Mouse (Mus musculus): ENCODE measurements around the gene Cdc16. TPM values are rescaled to one million over a fixed set of nuclear protein-coding genes. Genes with fewer than 3 reads are reported as not detected.

The Cdc16 gene
- total and polyA plus RNA-seq, 2 experiments from 2014 or later = 53.1 to 80.9 TPM

- no peak for ATAC-seq (ENCODE audit: insufficient read depth, low read depth)
- TF ChIP-seq CTCF (IDR thresholded peaks at IDR 0.05; ENCODE audit: low read depth) = no peak
- TF ChIP-seq EP300 (IDR thresholded peaks at IDR 0.05; ENCODE audit: low read depth) = no peak
Observed at GRCm38 (mm10) chr8:13828598-13829172, 71.2 kb downstream of the Cdc16 start.

More at GRCm38 (mm10) chr8:13828598-13829172, 71.2 kb downstream of the Cdc16 start:
- WGBS = 64% methylated on average over 7 of the region's 7 CpGs
- Histone ChIP-seq H3K27me3 (ENCODE audit: control insufficient read depth, insufficient read depth, low read length) (no peaks in the 10 kb centered on the region), H3K36me3 (replicated peaks; ENCODE audit: control insufficient read depth, insufficient read depth, low read length) (no peaks in the 10 kb centered on the region), H3K4me2 (ENCODE audit: low read depth, low read length) (no peak overlapping the region), H3K4me3 (ENCODE audit: low read depth, low read length) (no peak overlapping the region), H3K9me3 (replicated peaks; ENCODE audit: control insufficient read depth, low read length) (no peaks in the 10 kb centered on the region), H3K9ac (replicated peaks; ENCODE audit: low read depth, low read length) (no peak overlapping the region), H3K4me1 (ENCODE audit: control insufficient read depth, insufficient read depth) (no peaks in the 10 kb centered on the region), H3K27ac (ENCODE audit: low read depth) (no peak overlapping the region)
- no peak for DNase-seq (ENCODE audit: low spot score)

Other genes starting within 250 kb of the Cdc16 start
- not detected in 2 replicates for gene 1700029H14Rik, start 195.2 kb upstream of the Cdc16 start, total RNA-seq (2014; rRNA removed; ENCODE audit: low replicate concordance)
- gene 1700029H14Rik, start 195.2 kb upstream of the Cdc16 start, polyA plus RNA-seq (2015; fragmentation: Nextera tagmentation; extraction: Ambion mirVana) = not detected in 2 replicates
- 27.7 and 29.9 TPM in 2 replicates for gene Rasa3, start 80.1 kb upstream of the Cdc16 start, total RNA-seq (2014; rRNA removed; ENCODE audit: low replicate concordance)
- 11.8 and 13.2 TPM in 2 replicates for gene Rasa3, start 80.1 kb upstream of the Cdc16 start, polyA plus RNA-seq (2015; fragmentation: Nextera tagmentation; extraction: Ambion mirVana)
- not detected in 2 replicates for gene Cfap97d2, start 51.8 kb upstream of the Cdc16 start, total RNA-seq (2014; rRNA removed; ENCODE audit: low replicate concordance)
- gene Cfap97d2, start 51.8 kb upstream of the Cdc16 start, polyA plus RNA-seq (2015; fragmentation: Nextera tagmentation; extraction: Ambion mirVana) = 0.10 TPM in 1 of 2 replicates, not detected in the other
- gene Upf3a, start 27.9 kb downstream of the Cdc16 start, total RNA-seq (2014; rRNA removed; ENCODE audit: low replicate concordance) = 5.8 and 6.4 TPM in 2 replicates
- 19.6 and 19.7 TPM in 2 replicates for gene Upf3a, start 27.9 kb downstream of the Cdc16 start, polyA plus RNA-seq (2015; fragmentation: Nextera tagmentation; extraction: Ambion mirVana)
- not detected in 2 replicates for gene AF366264, start 80.7 kb downstream of the Cdc16 start, total RNA-seq (2014; rRNA removed; ENCODE audit: low replicate concordance)
- gene AF366264, start 80.7 kb downstream of the Cdc16 start, polyA plus RNA-seq (2015; fragmentation: Nextera tagmentation; extraction: Ambion mirVana) = not detected in 2 replicates
- 5.2 and 10.1 TPM in 2 replicates for gene Champ1, start 112.0 kb downstream of the Cdc16 start, total RNA-seq (2014; rRNA removed; ENCODE audit: low replicate concordance)
- gene Champ1, start 112.0 kb downstream of the Cdc16 start, polyA plus RNA-seq (2015; fragmentation: Nextera tagmentation; extraction: Ambion mirVana) = 5.8 and 6.0 TPM in 2 replicates
- 13.2 and 49.1 TPM in 2 replicates for gene Coprs, start 132.6 kb downstream of the Cdc16 start, total RNA-seq (2014; rRNA removed; ENCODE audit: low replicate concordance)
- gene Coprs, start 132.6 kb downstream of the Cdc16 start, polyA plus RNA-seq (2015; fragmentation: Nextera tagmentation; extraction: Ambion mirVana) = 41.4 and 44.6 TPM in 2 replicates

Measured in heart, postnatal 0 days (tissue).